Mouse (Mus musculus) liver, embryonic 14.5 days (tissue): ENCODE results near the gene Asb9.

Experiments used
- CTCF ChIP-seq: IDR thresholded peaks from 2 replicates; pipeline ENCODE4 v1.5.1; 2016; ENCODE audit warnings: antibody characterized with exemption, low read depth, control low read depth
- EP300 ChIP-seq: IDR thresholded peaks from 2 replicates; pipeline ENCODE4 v1.6.1; 2016; ENCODE audit warnings: antibody characterized with exemption, low read depth

DNA sequence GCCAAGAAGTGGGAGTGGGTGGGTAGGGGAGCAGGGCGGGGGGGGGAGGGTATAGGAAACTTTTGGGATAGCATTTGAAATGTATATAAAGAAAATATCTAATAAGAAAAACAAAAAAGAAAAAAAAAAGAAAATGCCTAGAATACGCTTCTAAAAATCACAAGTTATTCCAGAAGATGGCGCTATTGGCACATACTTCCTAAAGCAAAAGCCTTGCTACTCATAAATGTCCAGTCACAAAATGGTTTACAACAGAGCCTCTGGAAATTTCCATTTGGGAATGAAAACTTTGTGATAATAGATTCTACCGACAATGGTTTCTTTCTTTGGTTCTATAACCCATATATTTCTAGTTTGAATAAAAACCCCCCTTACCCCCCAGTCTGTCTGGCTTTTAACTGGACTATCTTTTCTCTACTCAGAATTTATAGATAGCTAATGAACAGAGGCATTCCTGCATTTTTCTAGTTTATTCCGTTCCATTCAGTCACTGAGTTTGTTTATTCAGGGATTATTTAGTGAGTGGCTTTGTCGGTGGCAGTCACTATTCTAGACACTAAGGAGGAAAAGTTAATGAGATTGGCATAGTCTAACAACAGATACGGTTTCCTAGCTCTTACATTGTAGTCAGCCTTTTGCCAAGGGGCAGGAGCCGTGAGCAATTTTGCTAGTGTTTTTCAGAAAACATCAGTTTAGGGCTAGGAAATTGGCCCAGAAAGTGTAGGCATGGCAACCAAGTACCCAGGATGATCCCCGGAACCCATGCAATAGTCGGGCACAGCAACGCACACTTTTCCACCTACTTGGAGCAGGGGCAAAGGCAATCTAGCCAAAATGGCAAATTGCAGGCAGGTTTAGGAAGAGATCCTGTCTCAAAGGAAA, 35.5 kb downstream of the Asb9 start:
- TF ChIP-seq CTCF: 0 out of 2 replicates have a peak, but pooled peaks have one; percentile 4
- no peak for TF ChIP-seq EP300
